Mouse (Mus musculus) Muller cell, postnatal 12 days (primary cell): ENCODE data around the gene Myo1f.

Source experiments
- DNase-seq: peaks from one replicate; pipeline ENCODE4 v3.0.0-alpha.2; 2015; ENCODE audit errors: inconsistent ontology term

The Myo1f gene

GRCm38 (mm10) chr17:33649781-33650475, 94.4 kb downstream of the Myo1f start:
- DNase-seq = no peak
